Mouse (Mus musculus) T-cell, adult 2 months (primary cell): ENCODE measurements around the gene Fut8.

Source experiments
- DNase-seq: peaks from one replicate; pipeline ENCODE4 v3.0.0; 2022; ENCODE audit warnings: low spot score

Gene Fut8

DNA sequence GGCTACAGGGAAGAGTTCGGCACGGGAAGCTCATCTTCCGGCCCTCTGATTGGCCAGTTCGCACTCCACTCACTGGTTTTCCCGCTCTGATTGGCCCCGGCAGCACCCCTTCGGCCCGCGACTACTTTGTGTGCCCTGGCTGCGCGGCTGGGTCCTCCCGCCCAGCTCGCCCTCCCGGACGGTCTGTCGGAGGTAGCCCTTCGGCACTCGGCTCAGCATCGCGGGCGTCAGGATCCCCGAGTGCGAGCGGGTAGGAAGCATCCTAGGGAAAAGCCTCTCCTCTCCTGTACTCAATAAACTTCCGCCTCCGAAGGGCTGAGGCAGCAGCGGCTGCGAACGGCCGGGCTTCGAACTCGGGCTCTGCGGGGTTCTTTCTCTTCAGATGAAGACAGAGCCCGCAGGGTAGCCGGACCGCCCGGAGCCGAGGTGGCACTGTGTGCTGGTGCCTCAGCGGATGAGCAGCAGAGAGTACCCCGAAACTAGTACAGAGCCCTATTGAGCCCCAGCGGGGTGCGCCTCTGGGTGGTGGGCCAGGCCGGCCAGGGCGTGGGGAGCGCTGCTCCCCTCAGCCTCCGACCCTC lies at the start of gene Fut8:
Fut8 (plus strand) TSS at position 176 of the 581 bp plus-strand sequence.
- DNase-seq = peak; percentile 73

DNA sequence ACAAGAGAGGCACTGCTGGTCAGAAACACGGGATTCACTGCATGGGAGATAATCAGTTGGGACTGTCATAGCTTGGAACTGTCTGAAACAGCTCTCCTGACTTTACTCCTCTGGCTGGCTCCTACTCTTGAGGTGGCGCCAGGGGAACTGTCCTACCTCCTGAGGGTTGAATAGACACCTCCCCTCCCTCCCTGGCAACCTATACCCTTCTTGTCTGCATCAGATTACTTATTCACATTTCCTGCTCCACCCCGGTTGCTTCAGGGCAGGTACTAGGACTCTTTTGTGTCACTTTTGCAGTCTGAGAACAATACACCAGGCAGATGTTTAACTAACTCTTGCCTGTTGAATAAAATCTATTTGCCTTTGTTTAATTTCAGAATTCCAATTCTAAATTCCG lies 48.8 kb upstream of the Fut8 start:
- peak; percentile 32 for DNase-seq

DNA sequence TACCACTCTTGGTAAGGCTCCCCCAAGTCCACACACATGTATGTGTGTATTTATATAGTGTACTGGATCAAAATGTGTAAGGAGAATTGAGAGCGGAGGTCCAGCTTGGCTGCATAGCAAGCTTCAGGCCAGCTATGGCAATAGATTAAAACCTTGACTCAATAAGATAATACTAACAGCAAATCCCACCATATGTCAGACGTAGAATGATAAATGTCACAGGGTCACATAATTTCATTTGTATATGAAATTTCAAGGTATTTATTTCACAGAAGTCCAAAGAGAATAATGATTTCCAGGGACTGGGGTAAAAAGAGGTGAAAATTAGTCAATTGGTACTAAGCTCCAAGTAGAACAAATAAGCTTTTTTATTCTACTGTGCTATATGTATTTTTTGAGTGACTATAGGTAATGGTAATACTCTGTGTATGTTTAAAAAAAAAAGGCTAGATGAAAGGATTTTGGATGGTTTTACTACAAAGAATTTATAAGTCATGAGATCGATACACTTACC lies 47.9 kb upstream of the Fut8 start:
- DNase-seq = no peak

DNA sequence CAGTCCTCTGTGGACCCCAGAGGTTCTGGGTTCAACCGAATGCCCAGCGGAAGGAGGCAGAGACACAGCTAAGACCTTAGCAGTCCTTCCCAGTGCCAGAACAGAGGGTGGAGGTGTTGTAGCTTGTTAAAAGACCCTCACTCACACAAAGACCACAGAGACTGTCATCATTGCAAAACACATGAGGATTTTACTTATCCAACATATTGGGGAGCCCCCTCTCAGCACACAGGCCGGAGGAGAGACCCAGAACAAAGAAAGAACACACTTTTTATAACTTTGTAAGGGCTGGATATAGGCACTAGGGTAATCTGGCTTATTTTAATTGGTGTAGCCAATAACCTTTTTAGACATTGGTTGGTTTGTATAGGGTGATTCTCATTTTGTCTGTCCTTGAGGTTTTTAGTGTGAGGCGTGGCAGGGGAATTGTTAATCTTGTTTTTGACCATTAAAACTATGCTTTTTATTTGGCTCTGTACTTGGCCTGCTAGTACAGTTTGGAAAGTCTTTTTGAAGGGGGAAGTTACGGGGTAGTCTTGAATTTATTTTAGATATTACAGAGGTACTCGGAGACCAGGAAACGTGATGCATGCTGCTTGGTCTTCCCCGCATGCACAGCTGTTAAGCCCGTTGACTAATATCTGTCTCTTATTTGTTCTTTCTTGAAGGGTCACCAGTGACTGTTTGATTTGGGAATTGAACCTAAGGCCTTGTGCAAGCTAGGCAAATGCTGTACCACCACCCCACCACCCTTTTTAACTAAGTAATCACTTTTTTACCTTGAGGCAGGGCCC lies 46.2 kb upstream of the Fut8 start:
- DNase-seq = no peak

DNA sequence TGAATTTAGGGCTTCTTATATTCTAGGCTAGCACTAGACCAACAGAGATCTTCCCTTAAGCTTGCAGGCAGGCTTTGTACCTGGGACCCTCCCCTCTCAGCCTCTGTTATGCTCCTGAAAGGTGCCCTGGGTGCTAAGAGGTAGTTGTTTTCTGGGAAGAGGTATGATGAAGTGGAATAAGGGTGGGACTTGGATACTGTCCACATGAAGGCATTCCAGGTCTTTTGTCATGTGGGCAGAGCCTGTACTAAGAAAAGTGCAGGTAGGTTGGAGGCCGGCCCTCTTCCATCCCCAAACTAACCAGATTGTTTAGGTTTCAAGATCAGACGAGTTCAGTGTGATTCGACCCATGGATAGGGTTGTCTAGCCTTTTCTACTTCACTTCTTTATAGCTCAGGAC lies 45.2 kb upstream of the Fut8 start:
- DNase-seq = no peak

DNA sequence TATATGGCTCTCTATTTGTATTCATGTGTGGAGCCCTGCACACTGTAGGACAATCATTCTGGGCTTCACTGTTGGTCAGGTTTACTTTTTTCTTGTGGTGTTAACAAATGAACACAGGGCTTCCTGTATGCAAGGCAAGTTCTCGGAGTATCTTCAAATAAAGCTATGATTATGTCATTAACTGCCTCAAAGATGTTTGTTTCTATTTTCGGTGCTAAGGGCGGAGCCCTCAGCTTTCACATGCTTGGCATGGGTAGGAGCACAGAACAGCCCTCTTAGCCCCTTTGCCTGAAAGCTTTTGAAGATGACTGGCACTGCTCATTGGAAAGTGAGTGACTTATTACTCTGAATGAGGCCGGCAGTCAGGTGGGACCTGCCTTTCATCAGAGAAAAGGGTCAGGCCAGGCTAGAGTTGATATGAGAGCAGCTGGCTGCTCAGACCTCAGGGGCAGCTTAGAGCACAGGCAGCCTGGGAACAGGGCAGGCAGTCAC lies 44.7 kb upstream of the Fut8 start:
- DNase-seq = peak; percentile 68

DNA sequence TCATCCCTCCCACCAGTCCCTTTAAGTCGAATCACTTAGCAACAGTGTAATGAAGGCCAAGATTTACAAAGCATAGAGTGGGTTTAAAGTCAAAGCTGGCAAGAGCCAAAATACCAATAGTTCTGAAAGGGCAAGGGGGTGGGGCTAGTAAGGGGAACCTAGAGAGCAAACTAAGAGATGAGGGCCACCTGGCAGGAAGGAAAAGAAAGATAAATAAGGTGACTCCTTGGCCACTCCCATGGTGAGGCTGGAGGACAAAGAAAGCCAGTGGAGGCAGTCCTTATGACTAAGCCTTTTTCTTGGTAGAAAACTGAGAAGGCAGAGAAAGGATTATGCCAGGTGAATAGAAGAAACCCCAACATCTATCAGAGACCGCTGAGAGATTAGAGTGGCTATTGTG lies 42.9 kb upstream of the Fut8 start:
- no peak for DNase-seq

DNA sequence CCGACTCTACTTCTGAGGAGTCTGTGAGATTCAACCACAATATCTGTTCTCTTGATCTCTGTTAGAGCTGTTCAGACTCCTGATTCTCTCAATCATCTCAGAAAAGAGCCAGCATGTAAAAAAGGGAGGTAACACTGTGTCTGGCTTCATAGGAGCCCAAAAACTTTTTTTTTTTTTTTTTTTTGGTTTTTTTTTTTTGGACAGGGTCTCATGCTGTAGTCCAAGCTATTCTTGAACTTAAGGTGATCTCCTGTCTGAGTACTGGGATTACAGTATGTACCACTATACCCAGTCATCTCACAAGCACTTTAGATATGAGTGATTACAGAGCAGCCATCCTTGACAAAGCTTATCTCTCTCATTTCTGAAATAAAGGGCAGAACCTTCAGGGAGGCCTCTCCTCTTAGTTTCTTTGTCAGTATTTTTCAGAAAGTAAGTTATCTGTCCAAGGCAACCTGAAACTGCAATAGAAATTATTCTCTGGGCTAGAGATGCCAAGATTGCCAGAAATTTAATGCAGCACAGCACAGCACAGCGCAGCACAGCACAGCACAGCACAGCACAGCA lies 41.3 kb upstream of the Fut8 start:
- no peak for DNase-seq

DNA sequence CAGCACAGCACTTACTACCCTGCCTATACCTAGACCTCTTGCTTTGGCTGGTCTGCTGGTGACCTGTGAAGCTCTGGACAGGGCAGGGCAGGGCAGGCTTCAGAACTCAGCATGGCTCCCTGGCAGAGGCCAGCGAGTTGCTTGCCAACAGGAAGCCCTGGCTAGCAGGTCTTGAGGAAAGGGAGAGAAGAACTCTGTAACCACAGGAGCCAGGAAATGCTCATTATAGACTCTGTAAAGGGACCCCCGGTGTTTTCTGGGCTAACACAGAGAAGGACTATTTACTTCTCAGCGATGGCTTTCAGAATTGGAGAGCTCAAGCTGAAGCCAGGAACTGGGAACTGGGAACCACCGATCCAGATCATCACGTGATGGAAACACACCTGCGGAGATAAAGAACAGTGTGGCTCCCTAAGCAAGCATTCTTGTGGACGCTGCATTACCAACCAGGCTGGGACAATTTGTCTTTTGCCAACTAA lies 40.8 kb upstream of the Fut8 start:
- DNase-seq = no peak

DNA sequence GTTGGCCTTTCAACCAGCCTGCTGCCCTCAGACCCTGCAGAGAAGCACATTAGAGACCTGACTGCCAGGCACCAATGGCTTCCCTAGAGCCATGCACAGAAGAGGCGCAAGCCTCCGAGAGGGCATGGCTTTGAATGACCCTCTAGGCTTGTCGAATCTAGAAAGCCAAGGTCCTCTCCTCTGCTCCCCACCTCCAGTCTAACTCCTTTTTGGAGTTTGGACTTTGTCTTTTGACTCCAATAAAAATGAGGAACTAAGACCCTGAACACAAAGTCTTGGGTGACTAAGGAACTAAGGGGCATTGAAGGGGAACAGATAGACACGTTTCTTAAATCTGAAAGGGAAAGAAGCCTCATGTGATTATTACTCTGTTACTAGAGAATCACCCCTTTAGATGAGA lies 39.7 kb upstream of the Fut8 start:
- DNase-seq = no peak

DNA sequence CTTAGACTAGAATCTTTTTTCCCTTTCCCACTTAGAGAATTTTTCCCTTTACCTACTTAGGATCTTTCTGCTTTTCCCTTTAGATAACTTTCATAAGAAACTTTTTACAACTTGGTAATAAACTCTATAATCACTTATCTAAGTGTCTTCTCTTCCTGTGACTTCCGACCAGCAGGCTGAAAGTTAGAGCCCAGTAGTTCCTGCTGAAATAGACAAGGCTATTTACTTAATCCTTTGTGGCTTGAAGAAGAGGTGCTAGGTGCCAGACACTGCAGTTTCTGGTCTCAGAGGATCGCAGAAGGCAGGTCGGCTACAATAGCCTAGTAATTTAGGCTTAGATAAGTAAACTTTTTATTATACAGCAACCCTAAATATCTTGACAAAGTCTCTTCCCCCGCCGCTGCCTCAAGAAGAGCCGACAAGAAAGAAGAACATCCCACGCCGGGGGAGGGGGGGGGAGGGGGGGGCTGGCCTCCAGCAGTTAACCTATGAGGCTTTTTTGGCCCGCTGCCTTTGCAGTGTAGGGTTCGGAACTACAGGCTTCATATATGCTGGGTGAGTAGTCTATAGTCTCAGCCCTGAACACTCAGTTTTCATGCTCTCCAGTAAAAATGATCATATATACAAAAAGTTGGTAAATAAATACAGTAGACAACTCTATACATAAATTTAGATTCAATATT lies 36.3 kb upstream of the Fut8 start:
- DNase-seq = no peak

DNA sequence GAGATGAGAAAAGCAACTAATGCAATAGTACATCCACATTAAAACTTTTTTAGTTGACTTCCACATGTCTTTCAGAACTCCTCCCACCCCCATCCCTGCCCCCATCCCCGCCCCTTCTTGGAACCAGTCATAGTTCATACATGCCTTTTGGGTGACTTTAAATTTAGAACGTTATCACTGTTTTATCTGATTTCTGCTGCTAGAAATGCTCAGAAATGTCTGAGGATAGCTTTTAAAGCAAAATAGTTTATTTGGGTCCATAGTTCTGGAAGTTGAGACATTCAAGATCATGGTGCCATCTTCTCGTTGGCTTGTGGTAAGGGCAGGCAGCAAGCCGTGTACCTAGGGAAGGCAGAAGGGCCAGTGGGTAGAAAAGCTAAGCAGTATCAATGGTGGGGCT lies 34.8 kb upstream of the Fut8 start:
- DNase-seq = no peak

DNA sequence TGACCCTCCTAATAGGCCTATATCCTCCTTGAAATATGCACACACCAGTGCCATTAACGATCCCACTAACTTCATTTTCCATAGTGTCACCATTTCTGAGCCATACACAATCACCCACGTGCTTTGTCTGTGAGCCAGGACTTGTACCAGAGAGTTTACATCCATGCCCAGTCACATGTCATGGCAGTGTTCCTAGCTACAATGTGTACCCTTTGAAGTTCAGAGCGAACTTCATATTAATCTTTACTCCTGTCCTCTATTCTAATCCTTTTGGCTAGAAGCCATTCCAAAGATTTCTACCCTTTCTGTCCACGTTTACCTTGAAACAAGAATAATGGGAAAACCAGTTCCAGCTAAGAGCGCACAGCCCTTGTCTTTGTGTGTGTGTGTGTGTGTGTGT lies 31.1 kb upstream of the Fut8 start:
- no peak for DNase-seq

DNA sequence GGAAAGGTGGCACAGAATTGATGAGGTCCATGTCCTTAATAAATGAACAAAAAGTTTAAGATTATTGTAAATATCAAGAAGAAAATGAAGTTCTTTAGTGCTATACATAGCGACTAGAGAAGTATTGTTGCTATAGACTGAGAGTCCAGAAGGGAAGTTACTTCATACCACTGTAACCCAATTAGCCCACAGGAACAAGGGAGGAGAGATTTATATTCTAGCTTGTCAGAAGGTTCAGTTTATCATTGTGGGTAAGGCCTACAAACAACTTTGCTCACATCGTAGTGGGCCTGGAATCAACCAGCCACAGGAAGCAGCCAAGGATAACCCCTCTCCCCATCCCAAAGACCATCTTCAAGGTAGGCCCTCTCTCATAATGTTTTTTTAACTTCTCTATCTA lies 29.9 kb upstream of the Fut8 start:
- DNase-seq = no peak

DNA sequence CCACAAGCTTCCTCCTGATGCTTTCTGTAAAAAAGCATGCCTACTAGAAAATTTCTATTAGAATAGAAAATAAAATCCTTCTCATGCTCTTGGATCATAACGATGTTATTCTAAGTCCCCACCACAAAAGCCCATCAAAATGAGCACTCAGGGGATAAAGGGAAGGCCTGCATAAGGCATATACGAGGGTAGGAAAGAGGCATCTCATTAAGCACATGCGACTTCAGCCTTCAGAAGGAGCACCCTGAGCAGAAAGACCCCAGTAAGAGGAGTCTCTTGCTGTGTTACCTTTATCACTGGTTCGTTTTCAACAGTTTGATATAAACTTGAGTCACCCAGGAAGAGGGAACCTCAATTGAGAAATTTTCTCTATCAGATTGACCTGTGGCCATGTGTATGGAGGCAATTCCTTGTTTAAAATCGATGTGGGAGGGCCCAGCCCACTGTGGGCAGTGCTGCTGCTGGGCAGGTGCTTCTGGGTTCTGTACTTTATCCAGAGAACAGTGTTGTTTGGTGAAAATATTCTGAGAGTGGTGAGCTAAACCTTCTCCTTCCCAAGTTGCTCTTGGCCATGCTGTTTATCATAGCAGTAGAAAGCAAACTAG lies 29.2 kb upstream of the Fut8 start:
- DNase-seq = no peak

DNA sequence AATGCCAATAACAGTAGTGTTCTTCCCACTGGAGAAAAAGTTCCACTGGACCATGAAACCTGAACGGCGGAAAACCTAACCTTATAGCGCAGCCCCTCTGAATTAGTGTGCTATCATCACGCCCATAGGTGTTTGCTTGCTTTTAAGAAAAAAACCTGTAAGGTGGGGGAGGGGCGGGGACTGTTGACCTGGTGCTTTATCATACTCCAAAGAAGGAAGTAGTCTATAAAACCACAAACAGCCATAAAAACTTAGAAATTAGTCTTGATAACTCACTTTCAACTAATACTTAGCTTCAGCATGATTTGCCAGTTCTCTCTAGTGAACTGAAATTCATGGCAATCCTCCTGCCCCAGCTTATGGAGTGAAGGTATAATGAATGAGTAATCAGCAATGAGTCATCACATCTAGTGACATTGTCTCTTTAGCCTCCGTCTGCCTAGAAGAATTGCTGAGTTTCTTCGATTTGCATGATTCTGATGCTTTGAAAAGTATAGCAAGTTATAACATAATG lies 26.2 kb upstream of the Fut8 start:
- no peak for DNase-seq

DNA sequence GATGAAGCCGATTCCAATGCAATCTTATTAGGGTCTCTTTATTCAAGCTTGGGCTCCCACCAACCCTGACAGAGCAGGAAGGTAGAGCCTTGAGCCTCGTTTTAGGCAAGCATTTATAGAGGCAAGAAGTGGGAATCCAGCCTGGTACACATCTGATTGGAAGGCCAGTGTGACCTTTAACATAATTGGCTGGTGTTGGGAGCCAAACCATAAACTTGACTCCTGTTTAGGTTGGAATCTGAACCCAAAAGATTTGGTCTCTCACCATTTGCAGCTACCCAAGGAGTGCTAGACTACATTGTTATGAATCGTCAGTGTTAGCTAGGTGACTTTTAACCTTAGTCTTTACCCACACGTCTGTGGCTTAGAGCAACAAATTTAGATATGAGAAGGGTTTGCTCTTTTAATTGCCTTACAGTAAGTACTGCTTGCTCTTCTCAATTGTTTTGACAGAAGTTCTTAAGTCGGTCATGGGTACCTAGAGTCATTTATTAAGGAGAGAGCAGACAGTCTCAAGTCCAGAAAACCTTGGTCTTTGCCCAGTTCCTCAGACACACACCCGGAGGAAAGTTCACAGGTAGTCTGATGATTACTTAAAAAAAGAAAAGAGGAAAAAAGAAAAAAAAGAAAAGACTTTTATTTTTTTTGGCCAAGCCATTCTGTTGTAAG lies 23.9 kb upstream of the Fut8 start:
- no peak for DNase-seq

DNA sequence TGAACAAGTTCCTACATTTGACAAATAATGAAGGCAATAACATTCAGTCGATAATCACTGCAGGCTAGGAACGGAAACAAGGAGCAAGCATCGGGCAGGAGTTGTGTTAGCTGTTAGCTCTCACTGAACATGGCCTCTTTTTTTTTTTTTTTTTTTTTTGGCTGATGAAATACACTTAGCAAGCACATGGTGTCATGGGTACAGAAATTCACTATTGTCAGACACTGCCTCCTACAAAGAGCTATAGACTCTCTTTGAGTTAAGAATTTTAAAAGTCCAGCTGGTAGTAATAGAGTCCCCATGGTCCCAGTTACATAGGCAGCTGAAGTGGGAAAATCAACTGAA lies 23.4 kb upstream of the Fut8 start:
- no peak for DNase-seq

DNA sequence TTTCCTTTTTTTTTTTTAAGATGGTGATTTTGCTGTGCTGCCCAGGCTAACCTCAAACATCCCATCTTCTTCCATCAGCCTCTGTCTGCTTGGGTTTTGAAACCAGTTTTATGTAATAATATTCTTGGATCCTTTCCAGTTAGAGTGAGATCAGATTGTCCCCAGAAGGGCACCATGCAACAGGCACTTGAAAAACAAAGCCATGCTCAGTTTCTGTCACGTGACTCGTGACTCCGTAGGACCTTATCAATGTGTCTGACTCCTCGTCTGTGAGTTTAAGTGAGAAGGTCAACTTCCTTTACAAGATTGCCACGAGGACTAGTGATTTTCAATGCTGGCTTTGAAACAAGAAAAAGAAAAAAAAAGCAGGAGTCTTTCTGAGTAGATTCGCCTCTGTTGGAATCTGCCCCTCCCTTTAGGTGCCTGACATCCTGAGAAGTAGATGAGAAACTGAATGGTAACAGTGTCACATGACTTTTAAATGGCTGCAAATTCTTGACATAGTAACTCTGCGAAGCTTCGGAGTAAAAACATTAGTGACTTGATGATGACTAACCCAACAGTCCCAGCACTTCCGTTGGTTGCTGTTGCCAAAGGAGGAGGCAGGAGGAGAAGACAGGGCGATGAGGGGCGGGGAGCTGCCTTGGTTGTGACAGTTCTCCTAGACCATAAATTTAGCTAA lies 21.3 kb upstream of the Fut8 start:
- no peak for DNase-seq

DNA sequence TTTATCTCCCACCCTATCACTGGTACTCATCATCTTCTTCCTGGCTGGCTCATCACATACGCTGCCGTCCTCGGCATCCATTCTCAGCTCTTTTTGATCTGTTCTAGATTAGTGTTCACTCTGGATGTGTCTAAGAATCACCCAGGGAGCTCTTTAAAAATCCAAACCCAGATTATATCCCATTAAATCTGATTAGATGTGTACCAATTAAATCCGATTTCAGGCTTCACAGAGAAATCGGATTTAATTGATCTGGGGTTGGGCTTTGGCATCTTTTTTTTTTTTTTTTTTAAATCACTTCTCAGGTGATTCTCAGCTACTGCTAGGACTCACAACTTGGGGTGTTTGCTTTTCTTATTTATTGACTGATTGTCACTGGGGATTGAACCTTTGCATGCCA lies 17.3 kb upstream of the Fut8 start:
- DNase-seq = no peak
